In the genomic region with DNA sequence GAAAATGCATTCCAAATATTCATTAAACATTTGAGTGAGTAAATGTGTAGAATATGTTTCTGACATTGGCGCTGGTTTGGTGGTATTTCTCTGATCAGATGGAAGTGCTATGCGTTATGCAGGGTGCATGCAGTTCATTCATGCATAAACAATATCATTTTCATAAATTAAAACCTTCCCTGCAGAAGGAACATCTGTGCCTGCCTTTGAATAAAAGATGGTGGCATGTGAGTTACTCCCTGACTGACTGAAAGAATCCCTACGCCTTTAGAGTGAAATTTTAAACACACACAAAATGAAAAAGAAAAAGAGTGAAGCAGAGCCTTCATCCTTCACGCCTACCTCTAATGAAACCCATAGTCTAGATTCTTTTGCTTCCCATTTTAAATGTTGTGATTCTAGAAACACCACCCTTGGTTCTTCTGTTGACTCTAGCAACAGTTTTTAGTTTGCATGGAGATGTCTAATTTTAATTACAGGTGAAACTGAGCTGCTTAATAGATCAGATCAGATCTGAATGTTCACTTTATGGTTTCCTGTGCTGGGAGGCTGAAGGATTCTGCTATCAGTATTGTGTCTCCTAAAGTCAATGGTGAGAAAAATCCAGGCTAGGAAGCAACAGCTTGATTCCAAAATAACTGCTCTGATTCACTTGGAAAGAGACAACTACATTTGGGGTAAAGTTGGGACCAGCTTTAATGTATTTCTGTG, we compare ENCODE assay signal across 26 mouse cellular contexts. TPM values are rescaled to one million over a fixed set of nuclear protein-coding genes. Genes with fewer than 3 reads are reported as not detected.
DNase-seq lines count a peak whose midpoint lies in the region; ATAC-seq lines count a peak whose summit lies in the region.
"Had no signal": no experiment of that assay in that cellular context is flagged by ENCODE, and none has a peak within 500 bp of the region (broad histone marks: within the 10 kb centered on the region; RNA-seq: fewer than 3 reads in every experiment).

No protein-coding gene starts in this region.

- 37% methylated on average over 4 of the region's 4 CpGs for WGBS in forebrain, embryonic 16.5 days
- 63% methylated on average over 4 of the region's 4 CpGs for WGBS in forebrain, embryonic 11.5 days
- WGBS in midbrain, embryonic 11.5 days, result 57% methylated on average over 4 of the region's 4 CpGs
- WGBS in midbrain, embryonic 16.5 days, result 58% methylated on average over 4 of the region's 4 CpGs
- 55% methylated on average over 4 of the region's 4 CpGs for WGBS in hindbrain, embryonic 16.5 days

- ATAC-seq in forebrain, embryonic 16.5 days, result peak; percentile 62
- no peak for ATAC-seq in forebrain, embryonic 11.5 days (replicated peaks; ENCODE audit: low FRiP score)
- ATAC-seq in midbrain, embryonic 11.5 days (ENCODE audit: low FRiP score), result no peak
- no peak for ATAC-seq in midbrain, embryonic 16.5 days
- ATAC-seq in hindbrain, embryonic 16.5 days, result no peak
- ATAC-seq: CD4-positive, CD25-positive, alpha-beta regulatory T cell, adult 4 months; intestine, embryonic 15.5 days had no signal

- peaks cover 9% of the 10 kb centered on the region for H3K27me3 ChIP-seq in forebrain, embryonic 16.5 days (replicated peaks; ENCODE audit: control insufficient read depth, insufficient read depth, low read length)
- H3K27me3 ChIP-seq in forebrain, embryonic 11.5 days (ENCODE audit: control insufficient read depth, insufficient read depth, low read length), result peaks cover 24% of the 10 kb centered on the region
- peaks cover 27% of the 10 kb centered on the region for H3K27me3 ChIP-seq in midbrain, embryonic 11.5 days (ENCODE audit: control insufficient read depth, insufficient read depth, low read length)
- H3K27me3 ChIP-seq in midbrain, embryonic 16.5 days (ENCODE audit: control insufficient read depth, insufficient read depth, low read depth, low read length), result no peaks in the 10 kb centered on the region; the same call in 1 of the 2 replicates
- H3K27me3 ChIP-seq in hindbrain, embryonic 16.5 days (replicated peaks; ENCODE audit: control insufficient read depth, insufficient read depth, low read length), result 0 out of 2 replicates have a peak, but pooled peaks cover 2% of the 10 kb centered on the region

- peaks cover 20% of the 10 kb centered on the region for H3K4me1 ChIP-seq in forebrain, embryonic 16.5 days (replicated peaks; ENCODE audit: control insufficient read depth, insufficient read depth, low read length)
- peaks cover 3% of the 10 kb centered on the region; the same call in 1 of the 2 replicates for H3K4me1 ChIP-seq in forebrain, embryonic 11.5 days (replicated peaks; ENCODE audit: control insufficient read depth, insufficient read depth, low read length)
- peaks cover 5% of the 10 kb centered on the region for H3K4me1 ChIP-seq in midbrain, embryonic 11.5 days (ENCODE audit: control insufficient read depth, insufficient read depth, low read length)
- H3K4me1 ChIP-seq in midbrain, embryonic 16.5 days (ENCODE audit: control insufficient read depth, insufficient read depth, low read length), result peaks cover 14% of the 10 kb centered on the region; the same call in 1 of the 2 replicates
- H3K4me1 ChIP-seq in hindbrain, embryonic 16.5 days (ENCODE audit: control insufficient read depth, insufficient read depth, low read depth, low read length), result no peaks in the 10 kb centered on the region; the same call in 1 of the 2 replicates

- no peaks in the 10 kb centered on the region for H3K9me3 ChIP-seq in forebrain, embryonic 16.5 days (ENCODE audit: control insufficient read depth, low read length)
- H3K9me3 ChIP-seq in forebrain, embryonic 11.5 days (ENCODE audit: control insufficient read depth, low read length), result no peaks in the 10 kb centered on the region
- H3K9me3 ChIP-seq in midbrain, embryonic 11.5 days (ENCODE audit: control insufficient read depth, low read length), result no peaks in the 10 kb centered on the region
- H3K9me3 ChIP-seq in midbrain, embryonic 16.5 days (replicated peaks; ENCODE audit: control insufficient read depth, low read length, poor library complexity, severe bottlenecking), result no peaks in the 10 kb centered on the region
- no peaks in the 10 kb centered on the region for H3K9me3 ChIP-seq in hindbrain, embryonic 16.5 days (ENCODE audit: control insufficient read depth, low read length)
- H3K9me3 ChIP-seq: embryonic facial prominence, embryonic 12.5 days; heart, embryonic 10.5 days; intestine, embryonic 15.5 days; neural tube, embryonic 13.5 days had no signal

- no peak overlapping the region for H3K4me3 ChIP-seq in forebrain, embryonic 16.5 days (replicated peaks; ENCODE audit: low read length)
- no peak overlapping the region for H3K4me3 ChIP-seq in forebrain, embryonic 11.5 days (ENCODE audit: low read depth, low read length)
- no peak overlapping the region for H3K4me3 ChIP-seq in midbrain, embryonic 11.5 days (ENCODE audit: low read depth, low read length)
- H3K4me3 ChIP-seq in midbrain, embryonic 16.5 days (ENCODE audit: low read depth, low read length), result no peak overlapping the region
- H3K4me3 ChIP-seq in hindbrain, embryonic 16.5 days (ENCODE audit: low read length), result no peak overlapping the region
- H3K4me3 ChIP-seq: embryonic facial prominence, embryonic 12.5 days; erythroblast, embryonic 14.5 days; heart, embryonic 10.5 days; intestine, embryonic 15.5 days; neural tube, embryonic 13.5 days had no signal

- H3K4me2 ChIP-seq in forebrain, embryonic 16.5 days (ENCODE audit: low read length), result 0 out of 2 replicates have a peak overlapping the region, but pooled peaks have one; percentile 9
- H3K4me2 ChIP-seq in forebrain, embryonic 11.5 days (ENCODE audit: low read depth, low read length, severe bottlenecking), result no peak overlapping the region
- no peak overlapping the region for H3K4me2 ChIP-seq in midbrain, embryonic 11.5 days
- H3K4me2 ChIP-seq in midbrain, embryonic 16.5 days (ENCODE audit: low read length), result no peak overlapping the region
- H3K4me2 ChIP-seq in hindbrain, embryonic 16.5 days (ENCODE audit: low read length), result no peak overlapping the region
- H3K4me2 ChIP-seq: embryonic facial prominence, embryonic 12.5 days; intestine, embryonic 15.5 days; neural tube, embryonic 13.5 days had no signal

- peak; percentile 48 to 69 for DNase-seq in cerebellum, postnatal 10 days
- no peak for DNase-seq in cerebellum, adult 11 months
- no peak for DNase-seq in forebrain, embryonic 11.5 days (ENCODE audit: low spot score)
- DNase-seq in midbrain, embryonic 11.5 days (ENCODE audit: low spot score, missing footprints), result peak; percentile 75
- DNase-seq: adrenal gland, postnatal 14 days; cerebellum, adult 8-10 months; gastrocnemius, postnatal 10 days; heart, postnatal 4 days; kidney, adult 8-10 months; kidney, postnatal 10 days; right cerebral cortex, adult 18-20 months; right cerebral cortex, postnatal 4 days; thymus, postnatal 14 days had no signal

- no peak overlapping the region for H3K27ac ChIP-seq in forebrain, embryonic 16.5 days (ENCODE audit: low read length)
- no peak overlapping the region for H3K27ac ChIP-seq in forebrain, embryonic 11.5 days (ENCODE audit: low read depth, low read length)
- H3K27ac ChIP-seq in midbrain, embryonic 11.5 days (ENCODE audit: low read depth, low read length), result no peak overlapping the region
- H3K27ac ChIP-seq in midbrain, embryonic 16.5 days (ENCODE audit: low read length), result no peak overlapping the region
- H3K27ac ChIP-seq in hindbrain, embryonic 16.5 days (ENCODE audit: low read depth, low read length), result 0 out of 2 replicates have a peak overlapping the region, but pooled peaks have one; percentile 17
- H3K27ac ChIP-seq: embryonic facial prominence, embryonic 12.5 days; heart, embryonic 10.5 days; intestine, embryonic 15.5 days; macrophage; neural tube, embryonic 13.5 days had no signal

- no peaks in the 10 kb centered on the region for H3K36me3 ChIP-seq in forebrain, embryonic 16.5 days (ENCODE audit: control insufficient read depth, insufficient read depth)
- no peaks in the 10 kb centered on the region for H3K36me3 ChIP-seq in forebrain, embryonic 11.5 days (ENCODE audit: control insufficient read depth, insufficient read depth, low read length)
- H3K36me3 ChIP-seq in midbrain, embryonic 11.5 days (ENCODE audit: control insufficient read depth, insufficient read depth, low read length), result no peaks in the 10 kb centered on the region
- no peaks in the 10 kb centered on the region for H3K36me3 ChIP-seq in midbrain, embryonic 16.5 days (ENCODE audit: control insufficient read depth, insufficient read depth, low read length)
- no peaks in the 10 kb centered on the region for H3K36me3 ChIP-seq in hindbrain, embryonic 16.5 days (ENCODE audit: control insufficient read depth, insufficient read depth, low read length)
- H3K36me3 ChIP-seq: embryonic facial prominence, embryonic 12.5 days; heart, embryonic 10.5 days; intestine, embryonic 15.5 days; neural tube, embryonic 13.5 days had no signal

- H3K9ac ChIP-seq in forebrain, embryonic 16.5 days (replicated peaks; ENCODE audit: low read depth, low read length), result no peak overlapping the region
- no peak overlapping the region for H3K9ac ChIP-seq in forebrain, embryonic 11.5 days (ENCODE audit: low read length)
- no peak overlapping the region for H3K9ac ChIP-seq in midbrain, embryonic 11.5 days (ENCODE audit: low read length)
- H3K9ac ChIP-seq in midbrain, embryonic 16.5 days (ENCODE audit: low read depth, low read length), result no peak overlapping the region
- no peak overlapping the region for H3K9ac ChIP-seq in hindbrain, embryonic 16.5 days (ENCODE audit: low read depth, low read length)
- H3K9ac ChIP-seq: embryonic facial prominence, embryonic 12.5 days; intestine, embryonic 15.5 days; neural tube, embryonic 13.5 days had no signal

RNA-seq across cellular contexts. Expression of a gene that starts 5.7 kb away (rescaled TPM):
- 55.8 and 68.6 TPM in 2 replicates for polyA plus RNA-seq in forebrain, embryonic 16.5 days (2015; fragmentation: Nextera tagmentation; extraction: Ambion mirVana)
- polyA plus RNA-seq in forebrain, embryonic 11.5 days (2014; fragmentation: Nextera tagmentation; extraction: Ambion mirVana), result 30.7 and 34.3 TPM in 2 replicates
- 43.4 TPM in 2 replicates for polyA plus RNA-seq in midbrain, embryonic 11.5 days (2014; fragmentation: Nextera tagmentation; extraction: Ambion mirVana)
- polyA plus RNA-seq in midbrain, embryonic 16.5 days (2015; fragmentation: Nextera tagmentation; extraction: Ambion mirVana), result 12.8 and 22.7 TPM in 2 replicates
- polyA plus RNA-seq in hindbrain, embryonic 16.5 days (2015; fragmentation: Nextera tagmentation; extraction: Ambion mirVana), result 42.8 and 49.2 TPM in 2 replicates
- polyA plus RNA-seq: CD4-positive, CD25-positive, alpha-beta regulatory T cell, adult 4 months; erythroblast, embryonic 14.5 days; heart, embryonic 16.5 days; liver, adult 2 months; lung, embryonic 16.5 days; macrophage had no signal

RNA-seq across cellular contexts. Expression of a gene that starts 5.7 kb away (rescaled TPM):
- 1.3 and 1.5 TPM in 2 replicates for polyA plus RNA-seq in forebrain, embryonic 16.5 days (2015; fragmentation: Nextera tagmentation; extraction: Ambion mirVana)
- polyA plus RNA-seq in forebrain, embryonic 11.5 days (2014; fragmentation: Nextera tagmentation; extraction: Ambion mirVana), result 1.2 and 2.2 TPM in 2 replicates
- 2.4 and 2.5 TPM in 2 replicates for polyA plus RNA-seq in midbrain, embryonic 11.5 days (2014; fragmentation: Nextera tagmentation; extraction: Ambion mirVana)
- polyA plus RNA-seq in midbrain, embryonic 16.5 days (2015; fragmentation: Nextera tagmentation; extraction: Ambion mirVana), result 0.84 and 1.9 TPM in 2 replicates
- 2.1 and 2.6 TPM in 2 replicates for polyA plus RNA-seq in hindbrain, embryonic 16.5 days (2015; fragmentation: Nextera tagmentation; extraction: Ambion mirVana)

Comparison
In these comparisons a context has a peak if more than half of its experiments do, and no peak if none do; other contexts are left out.
1. DNase-seq: peak in cerebellum, postnatal 10 days (2 of 2) and midbrain, embryonic 11.5 days (single experiment); none in cerebellum, adult 11 months (single experiment) and forebrain, embryonic 11.5 days (single experiment).